Mouse (Mus musculus) hindbrain, embryonic 10.5 days (tissue): ENCODE measurements around the gene Tmem192. TPM values are rescaled to one million over a fixed set of nuclear protein-coding genes. Genes with fewer than 3 reads are reported as not detected.
A peak's percentile ranks its signal among the peaks of the same experiment; 100 is the strongest.

Experiments
- DNase-seq: peaks from one replicate; pipeline ENCODE4 v3.0.0-alpha.2; 2017; ENCODE audit warnings: low spot score
- H3K27ac ChIP-seq: fragments of 300-500 bp; sonication (generic); 2 replicates; pipeline ENCODE4 v1.5.1; 2016; ENCODE audit warnings: mild to moderate bottlenecking, moderate library complexity
- H3K27me3 ChIP-seq: fragments of 300-500 bp; sonication (generic); 2 replicates; pipeline ENCODE4 v1.6.1; 2016; ENCODE audit warnings: mild to moderate bottlenecking; ENCODE audit not compliant: poor library complexity, insufficient read depth, severe bottlenecking
- H3K36me3 ChIP-seq: fragments of 300-500 bp; sonication (generic); 2 replicates; pipeline ENCODE4 v1.6.1; 2016; ENCODE audit warnings: mild to moderate bottlenecking, moderate library complexity
- H3K4me1 ChIP-seq: fragments of 300-500 bp; sonication (generic); replicated peaks from 2 replicates; pipeline ENCODE4 v1.6.1; 2016; ENCODE audit warnings: mild to moderate bottlenecking
- H3K4me3 ChIP-seq: fragments of 300-500 bp; sonication (generic); 2 replicates; pipeline ENCODE4 v1.5.1; 2016; ENCODE audit warnings: mild to moderate bottlenecking, moderate library complexity
- H3K9me3 ChIP-seq: fragments of 300-500 bp; sonication (generic); 2 replicates; pipeline ENCODE4 v1.6.1; 2016; ENCODE audit warnings: mild to moderate bottlenecking, moderate library complexity
- WGBS: fragments of 180-500 bp; shearing (Covaris S2); methylation state at CpG from one replicate; pipeline ENCODE4 v1.1.7; 2016; 5-methylcytosine and 5-hydroxymethylcytosine counted together
- polyA plus RNA-seq: library from polyadenylated mRNA; unstranded; fragments of >200 nt; fragmentation: Nextera tagmentation; extraction: Ambion mirVana; gene quantifications from 2 replicates; pipeline ENCODE4 v1.2.1, GENCODE M21; 2016

Gene Tmem192
- polyA plus RNA-seq = 20.8 and 22.1 TPM in 2 replicates

GRCm38 (mm10) chr8:64946820-64947697 lies at the start of gene Tmem192:
TSS of gene Tmem192 (plus strand) at chr8:64947185.
- WGBS = 1% methylated on average over 73 of the region's 73 CpGs

GRCm38 (mm10) chr8:64898710-64899109 lies 48.3 kb upstream of the Tmem192 start:
- no peak for DNase-seq
- Histone ChIP-seq H3K9me3 (no peaks in the 10 kb centered on the region), H3K36me3 (no peaks in the 10 kb centered on the region), H3K4me3 (no peak overlapping the region), H3K27me3 (no peaks in the 10 kb centered on the region), H3K27ac (no peak overlapping the region), H3K4me1 (no peaks in the 10 kb centered on the region)
- 46% methylated on average over 4 of the region's 4 CpGs for WGBS

More at GRCm38 (mm10) chr8:64946820-64947697, at the start of gene Tmem192:
- Histone ChIP-seq H3K9me3 (no peaks in the 10 kb centered on the region), H3K4me3 (peak within 1 kb of the TSS; percentile 81), H3K36me3 (no peaks in the 10 kb centered on the region), H3K27ac (peak within 1 kb of the TSS; percentile 89), H3K27me3 (peaks cover 24% of the 10 kb centered on the region), H3K4me1 (peaks cover 6% of the 10 kb centered on the region; the same call in 1 of the 2 replicates)
- DNase-seq = peak; percentile 90

GRCm38 (mm10) chr8:64900645-64901044 lies 46.3 kb upstream of the Tmem192 start:
- no peak overlapping the region for H3K27ac ChIP-seq
- H3K36me3 ChIP-seq = no peaks in the 10 kb centered on the region
- WGBS = 91% methylated on average over 3 of the region's 3 CpGs
- no peaks in the 10 kb centered on the region for H3K9me3 ChIP-seq
- no peaks in the 10 kb centered on the region for H3K27me3 ChIP-seq
- H3K4me3 ChIP-seq = no peak overlapping the region
- no peaks in the 10 kb centered on the region for H3K4me1 ChIP-seq
- DNase-seq = no peak

GRCm38 (mm10) chr8:64901527-64902156 lies 45.3 kb upstream of the Tmem192 start:
- 68% methylated on average over 7 of the region's 7 CpGs for whole genome bisulfite sequencing
- H3K27me3 ChIP-seq = no peaks in the 10 kb centered on the region
- H3K4me1 ChIP-seq = no peaks in the 10 kb centered on the region
- H3K9me3 ChIP-seq = no peaks in the 10 kb centered on the region
- no peaks in the 10 kb centered on the region for H3K36me3 ChIP-seq
- no peak overlapping the region for H3K4me3 ChIP-seq
- DNase-seq = no peak
- H3K27ac ChIP-seq = no peak overlapping the region

GRCm38 (mm10) chr8:64902191-64902590 lies 44.8 kb upstream of the Tmem192 start:
- Histone ChIP-seq H3K4me3 (no peak overlapping the region), H3K36me3 (no peaks in the 10 kb centered on the region), H3K9me3 (no peaks in the 10 kb centered on the region), H3K27me3 (no peaks in the 10 kb centered on the region), H3K4me1 (no peaks in the 10 kb centered on the region), H3K27ac (no peak overlapping the region)
- DNase-seq = no peak
- WGBS = 82% methylated on average over 12 of the region's 12 CpGs

GRCm38 (mm10) chr8:64903778-64904177 lies 43.2 kb upstream of the Tmem192 start:
- no peak for DNase-seq
- H3K36me3 ChIP-seq = no peaks in the 10 kb centered on the region
- H3K4me3 ChIP-seq = no peak overlapping the region
- H3K9me3 ChIP-seq = no peaks in the 10 kb centered on the region
- no peak overlapping the region for H3K27ac ChIP-seq
- no peaks in the 10 kb centered on the region for H3K4me1 ChIP-seq
- WGBS = 71% methylated on average over 3 of the region's 3 CpGs
- H3K27me3 ChIP-seq = no peaks in the 10 kb centered on the region

- H3K27ac ChIP-seq = no peak overlapping the region
- WGBS = 92% methylated on average over 2 of the region's 2 CpGs
These were observed 37.0 kb upstream of the Tmem192 start for GRCm38 (mm10) chr8:64910026-64910425.

GRCm38 (mm10) chr8:64916793-64917192 lies 30.2 kb upstream of the Tmem192 start:
- WGBS = 79% methylated on average over 5 of the region's 5 CpGs
- no peaks in the 10 kb centered on the region for H3K9me3 ChIP-seq
- no peaks in the 10 kb centered on the region for H3K36me3 ChIP-seq
- no peak overlapping the region for H3K27ac ChIP-seq
- DNase-seq = no peak
- no peak overlapping the region for H3K4me3 ChIP-seq
- peaks cover 5% of the 10 kb centered on the region for H3K4me1 ChIP-seq
- H3K27me3 ChIP-seq = no peaks in the 10 kb centered on the region

More at GRCm38 (mm10) chr8:64910026-64910425, 37.0 kb upstream of the Tmem192 start:
- H3K27me3 ChIP-seq = no peaks in the 10 kb centered on the region
- no peaks in the 10 kb centered on the region for H3K4me1 ChIP-seq
- H3K4me3 ChIP-seq = no peak overlapping the region
- DNase-seq = no peak
- no peaks in the 10 kb centered on the region for H3K36me3 ChIP-seq
- no peaks in the 10 kb centered on the region for H3K9me3 ChIP-seq

- Histone ChIP-seq H3K4me3 (no peak overlapping the region), H3K4me1 (peaks cover 6% of the 10 kb centered on the region), H3K27ac (no peak overlapping the region), H3K27me3 (no peaks in the 10 kb centered on the region), H3K36me3 (no peaks in the 10 kb centered on the region), H3K9me3 (no peaks in the 10 kb centered on the region)
- 79% methylated on average over 3 of the region's 3 CpGs for WGBS
- DNase-seq = no peak
These were observed 23.7 kb upstream of the Tmem192 start for GRCm38 (mm10) chr8:64923329-64923728.

GRCm38 (mm10) chr8:64925762-64926161 lies 21.2 kb upstream of the Tmem192 start:
- WGBS = 88% methylated on average over 4 of the region's 4 CpGs

GRCm38 (mm10) chr8:64926355-64926754 lies 20.6 kb upstream of the Tmem192 start:
- H3K9me3 ChIP-seq = no peaks in the 10 kb centered on the region
- no peak for DNase-seq
- H3K36me3 ChIP-seq = no peaks in the 10 kb centered on the region
- WGBS = 83% methylated on average over 3 of the region's 3 CpGs
- no peak overlapping the region for H3K27ac ChIP-seq
- no peak overlapping the region for H3K4me3 ChIP-seq
- H3K27me3 ChIP-seq = no peaks in the 10 kb centered on the region
- peaks cover 5% of the 10 kb centered on the region for H3K4me1 ChIP-seq

More at GRCm38 (mm10) chr8:64925762-64926161, 21.2 kb upstream of the Tmem192 start:
- DNase-seq = no peak
- Histone ChIP-seq H3K36me3 (no peaks in the 10 kb centered on the region), H3K27ac (no peak overlapping the region), H3K4me1 (peaks cover 6% of the 10 kb centered on the region), H3K9me3 (no peaks in the 10 kb centered on the region), H3K27me3 (no peaks in the 10 kb centered on the region), H3K4me3 (no peak overlapping the region)

GRCm38 (mm10) chr8:64928938-64929337 lies 18.0 kb upstream of the Tmem192 start:
- H3K4me1 ChIP-seq = no peaks in the 10 kb centered on the region
- 83% methylated on average over 6 of the region's 6 CpGs for WGBS
- DNase-seq = no peak

GRCm38 (mm10) chr8:64934997-64935396 lies 12.0 kb upstream of the Tmem192 start:
- Histone ChIP-seq H3K36me3 (no peaks in the 10 kb centered on the region), H3K9me3 (no peaks in the 10 kb centered on the region), H3K27ac (no peak overlapping the region), H3K27me3 (no peaks in the 10 kb centered on the region), H3K4me3 (no peak overlapping the region), H3K4me1 (no peaks in the 10 kb centered on the region)
- WGBS = 85% methylated on average over 3 of the region's 3 CpGs
- no peak for DNase-seq

More at GRCm38 (mm10) chr8:64928938-64929337, 18.0 kb upstream of the Tmem192 start:
- no peak overlapping the region for H3K4me3 ChIP-seq
- no peaks in the 10 kb centered on the region for H3K9me3 ChIP-seq
- H3K27ac ChIP-seq = no peak overlapping the region
- no peaks in the 10 kb centered on the region for H3K27me3 ChIP-seq
- no peaks in the 10 kb centered on the region for H3K36me3 ChIP-seq
